Mouse (Mus musculus): ENCODE results near the gene Gm35549. TPM values are rescaled to one million over a fixed set of nuclear protein-coding genes. Genes with fewer than 3 reads are reported as not detected.

Gm35549 gene
- 0.40 and 0.82 TPM in 2 replicates for polyA plus RNA-seq (2015; fragmentation: Nextera tagmentation; extraction: Ambion mirVana)

DNA sequence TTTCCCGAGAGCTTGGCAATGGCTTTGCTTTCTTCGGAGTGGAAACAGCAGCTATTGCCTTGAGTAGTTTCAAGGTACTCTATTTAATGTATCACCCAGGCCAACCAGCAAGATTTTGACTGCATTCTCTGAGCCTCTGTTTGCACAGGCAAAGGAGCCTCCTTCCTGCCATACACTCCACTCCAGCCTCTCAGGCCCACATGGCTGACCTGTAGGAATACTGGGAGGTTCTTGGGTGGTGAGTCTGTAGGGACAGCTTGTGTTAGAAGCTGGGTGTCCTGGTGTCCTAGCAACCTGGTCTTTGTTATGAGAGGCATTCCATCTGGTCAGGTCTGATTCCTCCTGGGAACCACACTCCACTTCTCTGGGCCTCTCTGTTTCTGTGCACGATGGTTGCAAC lies at the start of gene Gm35549:
TSS of gene Gm35549 (minus strand) at position 276 of the 400 bp plus-strand sequence.
- no peaks in the 10 kb centered on the region for H3K9me3 ChIP-seq
- ATAC-seq (replicated peaks) = no peak
- no peaks in the 10 kb centered on the region for H3K4me1 ChIP-seq
- WGBS = 82% methylated on average over 3 of the region's 3 CpGs
- H3K9ac ChIP-seq = no peak within 1 kb of the TSS
- H3K36me3 ChIP-seq (replicated peaks) = 0 out of 2 replicates have a peak, but pooled peaks cover 3% of the 10 kb centered on the region
- no peak within 1 kb of the TSS for H3K4me3 ChIP-seq
- no peaks in the 10 kb centered on the region for H3K27me3 ChIP-seq (replicated peaks)
- H3K27ac ChIP-seq = no peak within 1 kb of the TSS
- no peak within 1 kb of the TSS for H3K4me2 ChIP-seq

- H3K27ac ChIP-seq = peak overlapping the region; percentile 77
- WGBS = 6% methylated on average over 54 of the region's 54 CpGs
- peak overlapping the region; percentile 88 for H3K4me2 ChIP-seq
- peak; percentile 96 for ATAC-seq (replicated peaks)
- no peaks in the 10 kb centered on the region for H3K27me3 ChIP-seq (replicated peaks)
- no peaks in the 10 kb centered on the region for H3K9me3 ChIP-seq
- 0 out of 2 replicates have a peak, but pooled peaks cover 2% of the 10 kb centered on the region for H3K36me3 ChIP-seq (replicated peaks)
- H3K9ac ChIP-seq = peak overlapping the region; percentile 84
- peaks cover 13% of the 10 kb centered on the region for H3K4me1 ChIP-seq
- H3K4me3 ChIP-seq = peak overlapping the region; percentile 96
Measured at GRCm38 (mm10) chr9:122886372-122887179, 42.7 kb upstream of the Gm35549 start.

DNA sequence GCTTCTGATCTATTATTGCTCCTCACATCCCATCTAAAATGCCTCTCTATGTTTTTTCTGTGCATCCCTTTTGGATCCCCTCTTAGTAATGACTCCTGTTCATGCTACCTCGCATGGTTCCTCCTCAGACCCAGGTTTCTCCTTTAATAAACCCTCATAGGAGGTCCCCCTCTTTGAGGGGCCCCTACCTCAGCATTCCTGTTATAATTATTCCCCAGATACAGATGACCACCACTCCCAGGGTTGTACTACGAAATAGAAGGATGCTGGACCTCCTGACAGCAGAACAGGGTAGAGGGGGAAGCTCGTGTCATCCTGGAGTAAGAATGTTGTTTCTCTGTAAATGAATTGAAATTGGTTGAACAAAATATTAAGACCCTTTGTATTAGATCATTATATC lies 41.5 kb upstream of the Gm35549 start, which contains the start of gene Zkscan7:
TSS of gene Zkscan7 (plus strand) at position 301 of the 400 bp plus-strand sequence.
- Histone ChIP-seq H3K9ac (peak within 1 kb of the TSS; percentile 84; the same call in 1 of the 2 replicates), H3K4me1 (peaks cover 13% of the 10 kb centered on the region), H3K27me3 (replicated peaks) (no peaks in the 10 kb centered on the region), H3K9me3 (no peaks in the 10 kb centered on the region), H3K27ac (peak within 1 kb of the TSS; percentile 77), H3K4me3 (peak within 1 kb of the TSS; percentile 96), H3K36me3 (replicated peaks) (0 out of 2 replicates have a peak, but pooled peaks cover 2% of the 10 kb centered on the region), H3K4me2 (peak within 1 kb of the TSS; percentile 88)
- ATAC-seq (replicated peaks) = no peak
- 78% methylated on average over 3 of the region's 3 CpGs for WGBS

- no peaks in the 10 kb centered on the region for H3K36me3 ChIP-seq (replicated peaks)
- no peak for ATAC-seq (replicated peaks)
- no peaks in the 10 kb centered on the region for H3K4me1 ChIP-seq
- no peaks in the 10 kb centered on the region for H3K27me3 ChIP-seq (replicated peaks)
- H3K4me3 ChIP-seq = no peak overlapping the region
- H3K4me2 ChIP-seq = no peak overlapping the region
- H3K27ac ChIP-seq = no peak overlapping the region
- WGBS = 91% methylated on average over 2 of the region's 2 CpGs
- H3K9ac ChIP-seq = no peak overlapping the region
- no peaks in the 10 kb centered on the region for H3K9me3 ChIP-seq
Measured at GRCm38 (mm10) chr9:122875145-122875544, 31.3 kb upstream of the Gm35549 start.

DNA sequence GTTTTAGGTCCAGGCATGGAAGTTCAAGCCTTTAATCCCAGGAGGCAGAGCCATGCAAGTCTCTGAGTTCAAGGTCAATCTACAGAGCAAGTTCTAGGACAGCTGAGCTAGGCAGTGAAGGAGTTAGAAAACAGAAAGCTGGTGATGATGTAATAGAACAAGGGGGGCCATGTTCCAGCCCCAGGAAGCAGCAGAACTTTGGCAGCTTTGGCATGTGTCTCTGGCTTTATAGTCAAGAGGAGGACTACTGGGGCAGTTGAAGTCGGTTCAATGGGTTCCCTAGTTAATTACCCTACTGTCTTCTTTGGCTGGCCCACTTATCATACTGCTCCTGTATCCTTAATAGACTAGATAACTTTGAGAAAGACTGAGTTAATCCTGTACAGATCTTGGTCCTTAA lies 30.8 kb upstream of the Gm35549 start:
- no peaks in the 10 kb centered on the region for H3K27me3 ChIP-seq (replicated peaks)
- H3K36me3 ChIP-seq (replicated peaks) = no peaks in the 10 kb centered on the region
- no peak for ATAC-seq (replicated peaks)
- 72% methylated on average over 1 of the region's 1 CpGs for WGBS
- no peaks in the 10 kb centered on the region for H3K9me3 ChIP-seq
- no peak overlapping the region for H3K27ac ChIP-seq
- no peak overlapping the region for H3K9ac ChIP-seq
- H3K4me3 ChIP-seq = no peak overlapping the region
- H3K4me1 ChIP-seq = no peaks in the 10 kb centered on the region
- no peak overlapping the region for H3K4me2 ChIP-seq

GRCm38 (mm10) chr9:122872595-122872994 lies 28.8 kb upstream of the Gm35549 start:
- Histone ChIP-seq H3K4me3 (no peak overlapping the region), H3K9ac (no peak overlapping the region), H3K9me3 (no peaks in the 10 kb centered on the region), H3K4me1 (no peaks in the 10 kb centered on the region), H3K27ac (no peak overlapping the region), H3K27me3 (replicated peaks) (no peaks in the 10 kb centered on the region), H3K4me2 (no peak overlapping the region), H3K36me3 (replicated peaks) (no peaks in the 10 kb centered on the region)
- WGBS = 95% methylated on average over 4 of the region's 4 CpGs
- ATAC-seq (replicated peaks) = no peak

DNA sequence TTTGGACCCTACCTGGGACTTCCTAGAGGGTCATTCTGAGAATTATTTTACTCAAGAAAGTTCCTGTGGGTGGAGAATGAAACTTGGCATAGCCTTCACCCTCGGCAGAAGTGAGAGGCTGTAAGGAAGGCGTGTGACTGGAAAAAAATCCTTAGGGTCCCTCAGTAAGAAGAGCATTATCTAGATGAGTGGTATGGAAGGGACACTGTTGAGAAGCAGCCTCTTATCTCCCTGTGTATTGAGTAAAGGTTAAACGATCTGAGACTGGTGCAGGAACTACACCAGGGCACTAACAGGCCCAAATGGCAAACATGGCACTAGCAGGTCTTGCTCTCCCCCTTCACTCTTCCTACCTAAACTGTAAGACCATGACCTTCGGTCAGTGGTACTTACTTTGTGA lies 22.4 kb upstream of the Gm35549 start:
- ATAC-seq (replicated peaks) = peak; percentile 46
- H3K36me3 ChIP-seq (replicated peaks) = peaks cover 7% of the 10 kb centered on the region
- H3K9ac ChIP-seq = peak overlapping the region; percentile 91; the same call in 1 of the 2 replicates
- peak overlapping the region; percentile 93 for H3K4me3 ChIP-seq
- peak overlapping the region; percentile 80; the same call in 1 of the 2 replicates for H3K27ac ChIP-seq
- 91% methylated on average over 4 of the region's 4 CpGs for WGBS
- peaks cover 17% of the 10 kb centered on the region for H3K4me1 ChIP-seq
- no peaks in the 10 kb centered on the region for H3K9me3 ChIP-seq
- no peaks in the 10 kb centered on the region for H3K27me3 ChIP-seq (replicated peaks)
- peak overlapping the region; percentile 72 for H3K4me2 ChIP-seq

DNA sequence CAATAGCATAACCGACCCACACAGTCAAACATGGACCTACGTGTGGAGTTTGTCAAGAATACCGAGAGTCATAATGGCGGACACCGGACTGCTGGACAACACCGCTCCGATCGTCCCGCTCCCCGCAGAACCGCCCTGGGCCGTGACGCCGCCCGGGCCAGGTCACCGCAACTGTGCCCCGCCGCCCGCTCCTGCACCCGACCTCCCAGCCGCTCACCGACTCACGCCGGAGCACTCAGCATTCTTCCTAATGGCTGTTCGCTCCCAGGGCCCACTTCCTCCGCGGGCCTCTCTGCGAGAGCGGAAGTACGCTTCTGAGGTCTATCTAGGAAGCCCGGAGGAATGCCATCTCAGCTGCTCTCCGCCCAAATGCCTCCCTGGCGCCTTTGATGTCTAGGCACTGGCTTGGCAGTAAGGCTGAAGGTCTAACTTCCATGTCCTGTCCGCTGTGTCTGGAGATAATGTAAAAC lies 21.9 kb upstream of the Gm35549 start, which contains the start of gene Zfp445:
TSS of gene Zfp445 (minus strand) at position 310 of the 470 bp plus-strand sequence.
- H3K9ac ChIP-seq = peak within 1 kb of the TSS; percentile 91
- H3K9me3 ChIP-seq = peaks cover 4% of the 10 kb centered on the region; the same call in 1 of the 2 replicates
- H3K4me2 ChIP-seq = peak within 1 kb of the TSS; percentile 72
- H3K4me3 ChIP-seq = peak within 1 kb of the TSS; percentile 93
- peaks cover 12% of the 10 kb centered on the region for H3K36me3 ChIP-seq (replicated peaks)
- no peaks in the 10 kb centered on the region for H3K27me3 ChIP-seq (replicated peaks)
- peak within 1 kb of the TSS; percentile 80 for H3K27ac ChIP-seq
- ATAC-seq (replicated peaks) = peak; percentile 95
- WGBS = under 1% methylated on average over 34 of the region's 34 CpGs
- H3K4me1 ChIP-seq = peaks cover 17% of the 10 kb centered on the region

GRCm38 (mm10) chr9:122864848-122865247 lies 21.0 kb upstream of the Gm35549 start:
- peak overlapping the region; percentile 91; the same call in 1 of the 2 replicates for H3K9ac ChIP-seq
- H3K4me2 ChIP-seq = peak overlapping the region; percentile 72
- H3K9me3 ChIP-seq = peaks cover 8% of the 10 kb centered on the region; the same call in 1 of the 2 replicates
- 0 out of 2 replicates have a peak, but pooled peaks have one; percentile 10 for ATAC-seq (replicated peaks)
- H3K27me3 ChIP-seq (replicated peaks) = no peaks in the 10 kb centered on the region
- H3K27ac ChIP-seq = no peak overlapping the region
- peak overlapping the region; percentile 93 for H3K4me3 ChIP-seq
- peaks cover 17% of the 10 kb centered on the region for H3K4me1 ChIP-seq
- WGBS = 63% methylated on average over 3 of the region's 3 CpGs
- H3K36me3 ChIP-seq (replicated peaks) = peaks cover 21% of the 10 kb centered on the region

- no peak overlapping the region for H3K4me3 ChIP-seq
- H3K4me2 ChIP-seq = no peak overlapping the region
- no peak for ATAC-seq (replicated peaks)
- peaks cover 8% of the 10 kb centered on the region; the same call in 1 of the 2 replicates for H3K9me3 ChIP-seq
- 91% methylated on average over 2 of the region's 2 CpGs for WGBS
- no peaks in the 10 kb centered on the region for H3K27me3 ChIP-seq (replicated peaks)
- H3K9ac ChIP-seq = no peak overlapping the region
- H3K36me3 ChIP-seq (replicated peaks) = peaks cover 31% of the 10 kb centered on the region
- H3K4me1 ChIP-seq = peaks cover 17% of the 10 kb centered on the region
- no peak overlapping the region for H3K27ac ChIP-seq
Measured at GRCm38 (mm10) chr9:122863731-122864130, 19.9 kb upstream of the Gm35549 start.

DNA sequence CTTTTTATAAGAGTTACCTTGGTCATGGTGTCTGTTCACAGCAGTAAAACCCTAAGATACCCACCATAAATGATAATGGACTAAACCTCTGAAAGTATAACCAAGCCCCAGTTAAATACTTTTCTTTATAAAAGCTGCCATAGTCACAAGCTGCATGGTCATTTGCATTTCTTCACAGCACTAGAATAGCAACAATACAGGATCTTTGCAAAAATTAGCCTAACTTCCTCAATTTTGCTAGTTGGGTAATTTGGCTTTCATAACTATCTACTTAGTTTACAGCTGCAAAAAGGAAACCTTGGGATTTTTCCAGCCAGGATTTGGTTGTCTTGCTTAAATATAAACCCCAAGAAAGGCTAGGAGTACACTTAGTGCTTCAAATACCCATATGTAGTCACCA lies 16.9 kb upstream of the Gm35549 start:
- H3K27me3 ChIP-seq (replicated peaks) = no peaks in the 10 kb centered on the region
- peaks cover 8% of the 10 kb centered on the region; the same call in 1 of the 2 replicates for H3K9me3 ChIP-seq
- no peak overlapping the region for H3K4me2 ChIP-seq
- no peak overlapping the region for H3K4me3 ChIP-seq
- H3K27ac ChIP-seq = no peak overlapping the region
- no peak overlapping the region for H3K9ac ChIP-seq
- H3K4me1 ChIP-seq = peaks cover 17% of the 10 kb centered on the region
- H3K36me3 ChIP-seq (replicated peaks) = peaks cover 56% of the 10 kb centered on the region
- ATAC-seq (replicated peaks) = no peak

DNA sequence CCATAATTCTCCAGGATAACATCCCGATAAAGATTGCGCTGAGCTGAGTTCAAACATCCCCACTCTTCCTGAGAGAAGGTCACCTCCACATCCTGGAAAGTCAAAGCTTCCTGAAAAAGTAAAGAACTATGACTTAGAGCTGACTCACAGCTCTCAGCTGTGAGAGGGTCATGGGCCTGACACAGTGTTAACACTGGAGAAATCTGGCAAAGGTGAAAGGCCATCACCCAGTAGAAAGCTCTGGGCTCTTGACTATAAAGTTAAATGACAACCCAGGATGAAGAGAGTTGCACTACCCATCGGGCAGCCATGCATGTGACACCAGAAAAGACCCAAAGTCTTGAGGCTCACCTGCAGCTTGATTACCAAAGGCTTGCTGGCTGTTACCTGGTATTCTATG lies 12.9 kb upstream of the Gm35549 start:
- H3K9me3 ChIP-seq = peaks cover 8% of the 10 kb centered on the region; the same call in 1 of the 2 replicates
- 97% methylated on average over 3 of the region's 3 CpGs for WGBS
- ATAC-seq (replicated peaks) = no peak

More for the DNA sequence above, 12.9 kb upstream of the Gm35549 start:
- Histone ChIP-seq H3K4me3 (no peak overlapping the region), H3K36me3 (replicated peaks) (peaks cover 89% of the 10 kb centered on the region), H3K4me2 (no peak overlapping the region), H3K4me1 (no peaks in the 10 kb centered on the region), H3K27me3 (replicated peaks) (no peaks in the 10 kb centered on the region), H3K9ac (no peak overlapping the region), H3K27ac (no peak overlapping the region)

All from midbrain, embryonic 15.5 days (tissue).